Mouse (Mus musculus) testis, adult 2 months (tissue): ENCODE data around the gene Cfap69.

Experiments
- CTCF ChIP-seq: fragments of 200-500 bp; IDR thresholded peaks from 2 replicates; pipeline ENCODE4 v1.5.1; 2012; ENCODE audit warnings: low read depth, mild to moderate bottlenecking, inconsistent platforms, low read length, moderate library complexity; ENCODE audit not compliant: control insufficient read depth, insufficient read depth, insufficient replicate concordance
- POLR2A ChIP-seq: fragments of 200-500 bp; IDR thresholded peaks from 2 replicates; pipeline ENCODE4 v1.6.1; 2012; ENCODE audit warnings: low read depth, mild to moderate bottlenecking, inconsistent platforms, low read length, moderate library complexity; ENCODE audit not compliant: control insufficient read depth

DNA sequence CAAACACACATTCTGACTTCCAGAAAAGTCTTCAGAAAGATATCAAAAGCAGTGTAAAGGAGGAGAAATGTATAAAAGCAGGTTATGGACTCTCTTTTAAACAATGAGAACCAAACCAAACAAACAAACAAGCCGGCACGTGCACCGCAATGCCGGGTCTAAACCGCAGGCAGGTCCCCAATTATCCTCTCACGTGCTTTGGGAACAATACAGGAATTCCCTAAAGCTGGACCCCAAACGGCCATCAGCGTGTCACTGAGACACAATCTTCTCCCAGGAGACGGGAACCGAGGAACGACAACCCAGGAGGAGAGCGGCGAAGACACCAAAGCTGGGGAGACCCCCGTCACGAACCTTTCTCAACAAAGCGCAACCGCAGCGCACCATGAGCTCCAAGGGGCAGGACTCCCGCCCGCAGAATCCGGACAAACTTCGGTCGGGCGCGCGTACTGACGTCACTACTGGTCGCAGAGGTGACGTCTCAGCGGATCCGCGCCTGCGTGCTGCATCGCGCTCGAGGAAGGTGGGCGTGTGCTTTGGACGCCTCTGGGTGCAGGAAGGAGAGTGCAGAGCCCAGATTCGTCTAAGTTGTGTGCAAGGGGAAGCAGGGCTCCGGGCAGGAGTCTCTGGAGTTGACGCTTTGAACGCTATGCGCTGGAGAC lies 104.8 kb downstream of the Cfap69 start, which contains the start of gene Gtpbp10:
- TF ChIP-seq CTCF (no peak), POLR2A (peak; percentile 78)
